Mouse (Mus musculus) stomach, postnatal 0 days (tissue): Measurements from ENCODE around the gene Dohh.

Experiments used
- CTCF ChIP-seq: IDR thresholded peaks from 2 replicates; pipeline ENCODE4 v1.5.1; 2016; ENCODE audit warnings: antibody characterized with exemption, low read depth, mild to moderate bottlenecking, moderate library complexity
- EP300 ChIP-seq: optimal IDR thresholded peaks from 2 replicates; pipeline ENCODE3; 2016; ENCODE audit warnings: antibody characterized with exemption

GRCm38 (mm10) chr10:81425236-81425850 is 41.1 kb downstream of the Dohh start:
- TF ChIP-seq CTCF, result no peak
- TF ChIP-seq EP300, result no peak
